Mouse (Mus musculus) c-Kit-positive CD71-positive TER-119-positive erythroid progenitor cells, embryonic 14.5 days (primary cell): Measurements from ENCODE around the gene Mmp17.
A peak's percentile ranks its signal among the peaks of the same experiment; 100 is the strongest.

Experiments
- DNase-seq: peaks from one replicate; pipeline ENCODE4 v3.0.0-alpha.2; 2013; ENCODE audit warnings: low spot score

Gene Mmp17

GRCm38 (mm10) chr5:129583761-129584582 lies at the start of gene Mmp17:
TSS of gene Mmp17 (plus strand) at chr5:129584169.
- DNase-seq: peak; percentile 74

- DNase-seq: no peak
Observed at GRCm38 (mm10) chr5:129534500-129534899, 49.5 kb upstream of the Mmp17 start.

- no peak for DNase-seq
Observed at GRCm38 (mm10) chr5:129535021-129535420, 48.9 kb upstream of the Mmp17 start.

GRCm38 (mm10) chr5:129535431-129535830 lies 48.5 kb upstream of the Mmp17 start:
- no peak for DNase-seq

GRCm38 (mm10) chr5:129538826-129539225 lies 45.1 kb upstream of the Mmp17 start:
- no peak for DNase-seq

- no peak for DNase-seq
Observed at GRCm38 (mm10) chr5:129542236-129542635, 41.7 kb upstream of the Mmp17 start.

- DNase-seq: no peak
Observed at GRCm38 (mm10) chr5:129545787-129546186, 38.2 kb upstream of the Mmp17 start.

- DNase-seq: no peak
Observed at GRCm38 (mm10) chr5:129549716-129550115, 34.3 kb upstream of the Mmp17 start.

- no peak for DNase-seq
Observed at GRCm38 (mm10) chr5:129550790-129551189, 33.2 kb upstream of the Mmp17 start.

GRCm38 (mm10) chr5:129551991-129552390 lies 32.0 kb upstream of the Mmp17 start:
- no peak for DNase-seq

GRCm38 (mm10) chr5:129553642-129554041 lies 30.3 kb upstream of the Mmp17 start:
- DNase-seq: no peak

GRCm38 (mm10) chr5:129558591-129558990 lies 25.4 kb upstream of the Mmp17 start:
- no peak for DNase-seq

GRCm38 (mm10) chr5:129559283-129559682 lies 24.7 kb upstream of the Mmp17 start:
- no peak for DNase-seq

- no peak for DNase-seq
Observed at GRCm38 (mm10) chr5:129562342-129562741, 21.6 kb upstream of the Mmp17 start.

GRCm38 (mm10) chr5:129568596-129568995 lies 15.4 kb upstream of the Mmp17 start:
- no peak for DNase-seq

GRCm38 (mm10) chr5:129578201-129578600 lies 5.8 kb upstream of the Mmp17 start:
- DNase-seq: no peak

- DNase-seq: no peak
Observed at GRCm38 (mm10) chr5:129580046-129580445, 3.9 kb upstream of the Mmp17 start.

GRCm38 (mm10) chr5:129580572-129580971 lies 3.4 kb upstream of the Mmp17 start:
- no peak for DNase-seq

- no peak for DNase-seq
Observed at GRCm38 (mm10) chr5:129581015-129581414, 3.0 kb upstream of the Mmp17 start.

GRCm38 (mm10) chr5:129583331-129583730 lies 638 bp upstream of the Mmp17 start:
- DNase-seq: no peak

GRCm38 (mm10) chr5:129584583-129585541 lies 893 bp downstream of the Mmp17 start:
- DNase-seq: no peak

- DNase-seq: peak; percentile 57
Observed at GRCm38 (mm10) chr5:129586016-129586415, 2.0 kb downstream of the Mmp17 start.

GRCm38 (mm10) chr5:129586471-129586870 lies 2.5 kb downstream of the Mmp17 start:
- DNase-seq: no peak
